Mouse (Mus musculus) liver, embryonic 13.5 days (tissue): ENCODE results near the gene Ski. TPM values are rescaled to one million over a fixed set of nuclear protein-coding genes. Genes with fewer than 3 reads are reported as not detected.
A peak's percentile ranks its signal among the peaks of the same experiment; 100 is the strongest.

Experiments
- ATAC-seq: fragments of 200-750 bp; cut with Nextera tagmentation; 2 replicates; pipeline ENCODE4 v1.8.0; 2017; ENCODE audit warnings: low read depth, mild to moderate bottlenecking, moderate number of reproducible peaks, moderate library complexity
- DNase-seq: peaks from one replicate; pipeline ENCODE4 v3.0.0; 2022
- H3K27ac ChIP-seq: fragments of 300-500 bp; sonication (generic); 2 replicates; pipeline ENCODE4 v1.5.1; 2015; ENCODE audit warnings: moderate library complexity, mild to moderate bottlenecking, inconsistent platforms
- H3K27me3 ChIP-seq: fragments of 300-500 bp; sonication (generic); 2 replicates; pipeline ENCODE4 v1.6.1; 2015; ENCODE audit warnings: mild to moderate bottlenecking, inconsistent platforms
- H3K36me3 ChIP-seq: fragments of 300-500 bp; sonication (generic); 2 replicates; pipeline ENCODE4 v1.6.1; 2015; ENCODE audit warnings: mild to moderate bottlenecking, inconsistent platforms
- H3K4me1 ChIP-seq: fragments of 300-500 bp; sonication (generic); replicated peaks from 2 replicates; pipeline ENCODE4 v1.6.1; 2015; ENCODE audit warnings: inconsistent platforms
- H3K4me2 ChIP-seq: fragments of 300-500 bp; sonication (generic); 2 replicates; pipeline ENCODE4 v1.6.1; 2015; ENCODE audit warnings: inconsistent platforms, mild to moderate bottlenecking, moderate library complexity
- H3K4me3 ChIP-seq: fragments of 300-500 bp; sonication (generic); replicated peaks from 2 replicates; pipeline ENCODE4 v1.5.1; 2015; ENCODE audit warnings: mild to moderate bottlenecking, inconsistent platforms
- H3K9ac ChIP-seq: fragments of 300-500 bp; sonication (generic); 2 replicates; pipeline ENCODE4 v1.6.1; 2015; ENCODE audit warnings: mild to moderate bottlenecking, inconsistent platforms
- H3K9me3 ChIP-seq: fragments of 300-500 bp; sonication (generic); replicated peaks from 2 replicates; pipeline ENCODE4 v1.6.1; 2016; ENCODE audit warnings: inconsistent platforms
- WGBS: fragments of 180-500 bp; shearing (Covaris S2); methylation state at CpG from one replicate; pipeline ENCODE4 v1.1.7; 2015; ENCODE audit not compliant: insufficient replicate concordance; 5-methylcytosine and 5-hydroxymethylcytosine counted together
- polyA plus RNA-seq: library from polyadenylated mRNA; unstranded; fragments of >200 nt; fragmentation: Nextera tagmentation; extraction: Ambion mirVana; gene quantifications from 2 replicates; pipeline ENCODE4 v1.2.1, GENCODE M21; 2015

The Ski gene
- polyA plus RNA-seq, 1 experiment from 2014 or later: 2.4 TPM

DNA sequence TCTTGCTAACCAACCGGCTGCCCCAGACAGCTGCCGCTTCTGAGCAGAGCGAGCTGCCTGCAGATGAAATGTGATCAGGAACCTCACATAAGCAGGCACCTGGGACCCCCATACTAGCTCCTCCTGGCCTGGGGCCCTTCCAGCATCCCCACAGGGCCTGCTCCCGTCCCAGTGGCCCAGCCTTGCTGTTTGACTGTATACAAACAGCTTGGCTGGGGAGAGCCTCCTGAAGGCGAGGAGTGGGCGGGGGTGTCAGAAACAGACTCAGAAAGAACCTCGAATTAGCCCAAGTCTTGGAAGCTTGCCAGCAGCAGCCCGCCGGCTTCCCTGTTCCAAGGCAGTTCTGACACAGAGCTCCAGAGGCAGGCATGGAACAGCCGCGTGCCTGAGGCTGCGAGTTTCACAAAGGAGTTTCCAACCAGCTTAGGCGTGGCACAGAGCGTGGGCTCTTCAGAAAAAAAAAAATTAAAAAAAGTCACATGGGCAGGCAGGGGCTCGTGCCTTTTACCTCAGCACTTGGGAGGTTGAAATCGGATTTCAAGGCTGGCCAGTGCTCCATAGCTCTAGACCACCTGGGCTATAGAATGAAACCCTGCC, 99.8 kb downstream of the Ski start:
- H3K4me2 ChIP-seq: no peak overlapping the region
- H3K27me3 ChIP-seq: no peaks in the 10 kb centered on the region
- 57% methylated on average over 16 of the region's 16 CpGs for WGBS
- no peak overlapping the region for H3K4me3 ChIP-seq
- H3K36me3 ChIP-seq: no peaks in the 10 kb centered on the region
- H3K9me3 ChIP-seq: no peaks in the 10 kb centered on the region
- H3K9ac ChIP-seq: no peak overlapping the region
- ATAC-seq: no peak
- peaks cover 76% of the 10 kb centered on the region for H3K4me1 ChIP-seq
- H3K27ac ChIP-seq: no peak overlapping the region
- DNase-seq: no peak

DNA sequence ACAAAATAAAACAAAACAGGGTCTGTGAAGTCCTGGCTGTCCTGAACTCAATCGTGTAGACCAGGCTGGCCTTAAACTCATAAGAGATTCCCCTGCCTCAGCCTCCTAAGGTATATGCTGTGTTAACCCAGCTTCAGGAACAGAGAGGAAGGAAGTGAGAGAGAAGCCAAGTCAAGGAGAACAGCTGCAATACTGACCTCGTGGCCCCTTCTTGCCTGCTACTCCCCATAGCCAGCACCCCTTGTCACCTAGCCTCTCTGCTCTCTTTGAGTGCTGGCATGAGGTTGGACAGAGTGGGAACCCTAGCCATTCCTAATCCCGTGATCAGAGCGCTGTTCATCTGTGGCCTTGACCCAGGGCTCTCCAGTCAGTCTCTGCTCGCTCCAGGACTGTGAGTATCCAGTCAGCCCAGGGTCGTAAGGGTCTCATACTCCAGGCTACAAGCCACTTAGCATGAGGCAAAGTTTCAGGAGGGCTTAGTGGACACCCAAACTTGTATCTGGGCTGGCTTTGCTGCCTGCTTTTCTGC, 100.4 kb downstream of the Ski start:
- WGBS: 74% methylated on average over 6 of the region's 6 CpGs
- Histone ChIP-seq H3K9me3 (no peaks in the 10 kb centered on the region), H3K4me2 (no peak overlapping the region), H3K27me3 (no peaks in the 10 kb centered on the region), H3K4me1 (peaks cover 81% of the 10 kb centered on the region), H3K27ac (no peak overlapping the region), H3K9ac (no peak overlapping the region), H3K36me3 (no peaks in the 10 kb centered on the region), H3K4me3 (no peak overlapping the region)
- no peak for DNase-seq
- no peak for ATAC-seq

DNA sequence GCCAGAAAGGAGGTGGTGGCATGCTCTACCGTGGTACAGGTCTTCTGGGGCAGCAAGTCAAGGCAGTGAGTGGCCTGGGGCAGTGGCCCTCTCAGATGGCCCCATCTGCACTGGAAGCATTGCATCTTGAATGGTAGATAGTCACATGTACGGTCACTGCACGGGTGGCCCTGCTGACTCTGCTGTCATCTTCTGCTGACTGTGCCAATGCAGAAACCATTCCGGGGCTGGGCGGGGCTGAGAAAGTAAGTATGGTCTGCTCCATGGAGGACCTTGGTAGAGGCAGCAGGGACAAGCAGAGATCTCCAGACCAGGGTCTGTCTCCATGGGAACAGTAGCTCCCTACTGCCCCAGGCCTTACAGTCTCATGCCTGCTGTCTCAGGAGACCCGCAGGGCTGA, 101.2 kb downstream of the Ski start:
- no peaks in the 10 kb centered on the region for H3K9me3 ChIP-seq
- DNase-seq: no peak
- ATAC-seq: no peak
- no peak overlapping the region for H3K4me3 ChIP-seq
- H3K4me2 ChIP-seq: no peak overlapping the region
- H3K27ac ChIP-seq: peak overlapping the region; percentile 71
- H3K36me3 ChIP-seq: no peaks in the 10 kb centered on the region
- 83% methylated on average over 6 of the region's 6 CpGs for WGBS
- H3K9ac ChIP-seq: peak overlapping the region; percentile 50; the same call in 1 of the 2 replicates
- no peaks in the 10 kb centered on the region for H3K27me3 ChIP-seq
- H3K4me1 ChIP-seq: peaks cover 84% of the 10 kb centered on the region

DNA sequence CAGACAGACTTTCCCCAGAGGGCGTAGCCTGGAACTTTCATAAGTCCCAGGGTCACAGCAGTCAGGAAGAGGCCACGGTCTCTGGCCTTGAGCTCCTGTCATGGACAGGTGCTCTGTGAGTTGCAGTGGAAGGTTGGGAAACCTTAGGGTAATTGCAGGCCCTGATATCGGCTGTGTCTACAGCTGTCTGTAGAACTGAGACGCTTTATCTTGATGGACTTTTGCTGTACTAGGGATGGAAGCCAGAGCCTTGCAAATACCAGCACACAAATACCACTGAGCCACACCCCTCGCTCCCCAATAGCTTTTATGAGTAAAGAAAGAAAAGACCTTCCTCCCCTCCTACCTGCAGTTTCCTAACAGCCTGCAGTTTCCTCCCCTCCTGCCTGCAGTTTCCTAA, 101.8 kb downstream of the Ski start:
- DNase-seq: no peak
- Histone ChIP-seq H3K36me3 (no peaks in the 10 kb centered on the region), H3K27me3 (no peaks in the 10 kb centered on the region), H3K4me2 (no peak overlapping the region), H3K27ac (peak overlapping the region; percentile 71), H3K4me3 (no peak overlapping the region), H3K9ac (peak overlapping the region; percentile 50), H3K4me1 (peaks cover 85% of the 10 kb centered on the region), H3K9me3 (no peaks in the 10 kb centered on the region)
- WGBS: 33% methylated on average over 5 of the region's 5 CpGs
- peak; percentile 51 for ATAC-seq

DNA sequence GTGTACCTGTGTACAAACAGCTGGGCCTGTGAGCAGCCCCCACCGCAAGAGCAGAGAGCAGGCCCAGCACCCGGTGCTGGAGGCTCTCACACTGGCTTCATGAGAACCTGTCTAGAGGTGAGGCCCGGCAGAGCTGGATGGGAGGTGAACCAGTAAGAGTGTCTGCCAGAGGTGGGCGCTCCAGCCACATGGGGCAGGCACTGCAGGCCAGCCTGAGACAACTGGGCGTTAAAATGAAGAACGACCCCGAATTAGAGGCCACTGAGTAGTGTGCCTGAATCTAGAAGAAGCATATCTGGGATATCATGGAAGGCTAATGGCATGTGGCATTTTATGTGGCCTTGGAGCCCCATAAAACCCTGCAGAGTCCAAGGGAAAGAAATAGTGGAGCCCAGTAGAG, 102.4 kb downstream of the Ski start:
- peak overlapping the region; percentile 71 for H3K27ac ChIP-seq
- no peak overlapping the region for H3K9ac ChIP-seq
- H3K36me3 ChIP-seq: no peaks in the 10 kb centered on the region
- DNase-seq: no peak
- H3K4me3 ChIP-seq: no peak overlapping the region
- no peak for ATAC-seq
- H3K9me3 ChIP-seq: no peaks in the 10 kb centered on the region
- 76% methylated on average over 7 of the region's 7 CpGs for WGBS
- no peaks in the 10 kb centered on the region for H3K27me3 ChIP-seq
- H3K4me2 ChIP-seq: no peak overlapping the region
- peaks cover 79% of the 10 kb centered on the region for H3K4me1 ChIP-seq

DNA sequence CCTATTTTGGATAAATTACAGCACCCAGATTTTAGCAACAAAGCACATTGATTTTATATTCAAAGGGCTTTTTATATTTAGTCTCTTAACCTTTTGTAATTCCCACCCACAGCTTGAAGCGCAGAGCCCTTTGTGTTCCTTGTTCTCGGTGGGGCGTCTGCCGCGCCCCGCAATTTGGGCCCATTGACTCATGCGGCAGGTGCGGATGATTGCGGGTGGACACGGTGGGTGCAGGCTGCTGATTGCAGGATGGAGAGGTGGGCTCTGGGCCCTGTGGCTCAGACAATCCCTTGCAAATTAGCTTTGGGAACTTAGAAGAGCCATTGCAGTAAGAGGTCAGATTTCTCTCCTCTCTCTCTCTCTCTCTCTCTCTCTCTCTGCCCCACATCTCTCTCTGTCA, 104.1 kb downstream of the Ski start:
- Histone ChIP-seq H3K9me3 (no peaks in the 10 kb centered on the region), H3K4me3 (no peak overlapping the region), H3K4me2 (no peak overlapping the region), H3K36me3 (no peaks in the 10 kb centered on the region), H3K4me1 (peaks cover 66% of the 10 kb centered on the region), H3K27me3 (no peaks in the 10 kb centered on the region), H3K9ac (no peak overlapping the region), H3K27ac (no peak overlapping the region)
- 86% methylated on average over 10 of the region's 10 CpGs for WGBS
- no peak for ATAC-seq
- no peak for DNase-seq

DNA sequence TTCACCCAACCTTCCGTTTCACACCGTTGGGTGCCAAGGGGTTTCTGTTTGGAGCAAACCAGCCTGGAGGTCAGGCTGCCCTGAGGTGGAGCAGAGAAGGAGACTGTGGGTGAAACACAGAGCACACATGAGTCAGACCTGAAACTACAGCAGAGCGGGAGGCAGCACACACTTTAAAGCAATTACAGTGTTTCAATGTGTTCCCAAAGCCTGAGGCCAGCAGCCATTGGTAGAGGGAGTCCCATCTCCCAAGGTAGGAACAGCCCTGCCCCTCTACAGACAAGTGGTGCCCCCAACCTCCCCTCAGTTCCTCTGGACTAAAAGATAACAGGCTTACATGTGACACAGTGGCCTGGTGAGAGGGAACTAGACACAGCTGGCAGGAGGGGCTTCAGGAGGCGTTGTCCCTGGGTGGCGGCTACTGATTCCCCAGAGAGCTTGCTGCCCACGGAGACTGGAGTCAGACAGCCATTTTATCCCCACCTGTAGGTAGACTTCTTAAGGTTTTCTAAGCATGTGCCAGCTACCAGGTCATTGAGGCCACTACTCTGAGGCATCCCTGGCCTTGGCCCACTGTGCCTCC, 104.9 kb downstream of the Ski start:
- no peak overlapping the region for H3K4me3 ChIP-seq
- H3K36me3 ChIP-seq: no peaks in the 10 kb centered on the region
- WGBS: 41% methylated on average over 6 of the region's 6 CpGs
- H3K9me3 ChIP-seq: no peaks in the 10 kb centered on the region
- H3K9ac ChIP-seq: no peak overlapping the region
- H3K4me2 ChIP-seq: peak overlapping the region; percentile 41
- no peaks in the 10 kb centered on the region for H3K27me3 ChIP-seq
- H3K27ac ChIP-seq: peak overlapping the region; percentile 74
- DNase-seq: peak; percentile 68
- peaks cover 59% of the 10 kb centered on the region for H3K4me1 ChIP-seq
- ATAC-seq: peak; percentile 86

DNA sequence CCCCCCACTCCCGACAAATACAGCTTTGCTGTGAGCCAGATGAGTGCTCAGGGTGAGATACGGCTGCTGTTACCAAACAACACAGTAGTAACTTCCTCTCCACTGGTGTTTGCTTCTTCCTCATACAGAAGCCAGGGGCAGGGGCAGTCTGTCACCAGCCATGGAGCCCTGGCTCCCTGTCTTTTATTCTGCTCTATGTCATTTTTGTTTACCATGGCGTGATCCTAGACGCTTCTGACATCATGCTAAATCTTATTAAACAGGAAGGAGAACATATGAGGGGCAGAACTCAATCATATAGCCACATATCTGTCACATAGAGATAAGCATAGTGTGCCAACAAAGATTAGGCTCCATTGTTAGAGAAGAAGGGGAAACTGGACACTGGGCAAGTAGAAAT, 105.8 kb downstream of the Ski start:
- 19% methylated on average over 4 of the region's 4 CpGs for whole genome bisulfite sequencing
- peak; percentile 17; the same call in 1 of the 2 replicates for ATAC-seq
- Histone ChIP-seq H3K27me3 (no peaks in the 10 kb centered on the region), H3K4me1 (peaks cover 50% of the 10 kb centered on the region), H3K36me3 (no peaks in the 10 kb centered on the region), H3K9me3 (no peaks in the 10 kb centered on the region), H3K27ac (peak overlapping the region; percentile 74; the same call in 1 of the 2 replicates), H3K4me2 (no peak overlapping the region), H3K9ac (no peak overlapping the region), H3K4me3 (no peak overlapping the region)
- no peak for DNase-seq

DNA sequence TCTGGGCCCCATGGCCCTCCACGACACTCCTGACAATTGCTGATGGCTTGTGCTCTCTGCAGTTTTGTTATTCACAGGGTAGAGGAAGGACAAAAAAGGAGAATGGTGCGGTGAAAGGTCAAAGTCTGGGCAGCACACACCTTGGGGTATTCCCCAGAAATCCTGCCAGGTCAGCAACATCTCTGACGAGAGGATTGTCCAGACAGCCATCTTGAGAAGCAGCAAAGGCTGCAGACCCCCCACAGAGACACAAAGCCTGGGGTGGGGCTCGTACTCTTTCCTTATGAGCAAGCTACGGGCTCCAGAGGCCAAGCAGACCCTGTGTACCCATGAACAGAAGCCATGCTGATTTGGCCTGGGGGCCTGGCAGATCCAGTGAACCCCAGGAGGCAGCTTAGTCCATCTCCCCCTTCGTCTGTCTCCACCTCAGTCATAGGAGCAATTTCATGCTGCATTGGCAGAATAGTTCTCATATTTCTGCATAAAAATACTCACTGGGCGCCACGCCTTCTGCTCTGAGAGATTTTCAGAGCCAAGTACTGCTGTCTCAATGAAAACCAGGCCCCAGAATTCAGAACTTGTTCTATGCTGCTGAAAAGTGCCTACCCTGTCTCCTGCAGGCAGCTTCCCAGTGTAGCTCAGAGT, 108.5 kb downstream of the Ski start:
- Histone ChIP-seq H3K27me3 (no peaks in the 10 kb centered on the region), H3K9ac (no peak overlapping the region), H3K4me2 (no peak overlapping the region), H3K27ac (no peak overlapping the region), H3K4me1 (peaks cover 36% of the 10 kb centered on the region), H3K9me3 (no peaks in the 10 kb centered on the region), H3K4me3 (no peak overlapping the region), H3K36me3 (no peaks in the 10 kb centered on the region)
- WGBS: 64% methylated on average over 8 of the region's 8 CpGs
- no peak for ATAC-seq
- DNase-seq: no peak

DNA sequence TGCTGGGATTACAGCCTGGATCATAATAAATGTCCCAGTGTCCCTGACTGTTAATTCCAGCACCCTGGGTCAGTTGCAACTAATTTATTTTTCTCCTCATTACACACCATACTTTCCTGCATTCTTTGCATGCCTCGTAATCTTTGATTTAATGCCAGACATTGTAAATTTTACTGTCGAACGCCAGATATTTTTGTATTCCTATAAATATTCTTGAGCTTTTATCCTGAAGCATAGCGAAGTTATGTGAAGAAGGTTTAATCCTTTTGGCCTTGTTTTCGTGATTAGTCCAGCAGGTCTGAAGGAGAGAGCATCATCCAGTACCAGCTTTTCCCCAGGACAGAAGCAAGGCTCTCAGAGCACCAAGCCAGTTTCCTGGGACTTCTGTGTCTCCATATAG, 112.9 kb downstream of the Ski start:
- WGBS: 69% methylated on average over 5 of the region's 5 CpGs
- DNase-seq (no peak), ATAC-seq (no peak)
- Histone ChIP-seq H3K27me3 (no peaks in the 10 kb centered on the region), H3K4me1 (peaks cover 22% of the 10 kb centered on the region), H3K36me3 (no peaks in the 10 kb centered on the region), H3K4me2 (no peak overlapping the region), H3K27ac (no peak overlapping the region), H3K9me3 (no peaks in the 10 kb centered on the region), H3K9ac (no peak overlapping the region), H3K4me3 (no peak overlapping the region)

DNA sequence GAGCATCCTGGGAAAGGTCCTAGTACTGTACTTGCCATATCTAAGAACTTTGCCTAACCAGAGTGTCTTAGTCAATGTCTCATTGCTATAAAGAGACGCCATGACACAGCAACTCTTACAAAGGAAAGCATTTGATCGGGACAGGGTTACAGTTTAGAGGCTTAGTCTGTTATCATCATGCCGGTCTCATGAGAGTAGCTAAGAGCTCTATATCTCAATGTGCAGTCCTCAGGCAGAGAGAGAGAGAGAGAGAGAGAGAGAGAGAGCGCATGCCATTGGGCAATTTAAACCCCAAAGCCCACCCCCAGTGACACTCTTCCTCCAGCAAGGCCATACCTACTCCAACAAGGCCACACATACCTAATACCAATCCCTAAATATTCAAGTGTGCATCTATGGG, 114.5 kb downstream of the Ski start:
- Histone ChIP-seq H3K27ac (peak overlapping the region; percentile 57), H3K4me2 (no peak overlapping the region), H3K9me3 (no peaks in the 10 kb centered on the region), H3K4me1 (peaks cover 22% of the 10 kb centered on the region), H3K27me3 (no peaks in the 10 kb centered on the region), H3K36me3 (no peaks in the 10 kb centered on the region), H3K4me3 (no peak overlapping the region), H3K9ac (no peak overlapping the region)
- ATAC-seq (peak; percentile 82), DNase-seq (no peak)
- 24% methylated on average over 4 of the region's 4 CpGs for WGBS
